Mouse (Mus musculus) kidney, adult 2 months (tissue): ENCODE results near the gene Gm8453. TPM values are rescaled to one million over a fixed set of nuclear protein-coding genes. Genes with fewer than 3 reads are reported as not detected.
"Not testable (repeated sequence)": the region's sequence is repeated elsewhere in the genome, so short reads cannot be mapped to it uniquely, and the experiment has no call there.

ENCODE experiments used
- DNase-seq: peaks from one replicate; pipeline ENCODE4 v3.0.0; 2021
- H3K27ac ChIP-seq: fragments of 200-500 bp; 2 replicates; pipeline ENCODE4 v1.5.1; 2012; ENCODE audit warnings: low read depth, low read length, control low read depth, inconsistent platforms; ENCODE audit not compliant: insufficient read depth
- H3K27me3 ChIP-seq: fragments of 200-500 bp; replicated peaks from 2 replicates; pipeline ENCODE4 v1.6.1; 2012; ENCODE audit warnings: mild to moderate bottlenecking, moderate library complexity, low read length, inconsistent platforms; ENCODE audit not compliant: control insufficient read depth, insufficient read depth
- H3K36me3 ChIP-seq: fragments of 200-500 bp; 2 replicates; pipeline ENCODE4 v1.6.1; 2012; ENCODE audit warnings: mild to moderate bottlenecking, moderate library complexity, low read length, inconsistent platforms; ENCODE audit not compliant: control insufficient read depth, insufficient read depth
- H3K4me1 ChIP-seq: fragments of 200-500 bp; 2 replicates; pipeline ENCODE4 v1.6.1; 2011; ENCODE audit warnings: low read length; ENCODE audit not compliant: control insufficient read depth, insufficient read depth
- H3K4me3 ChIP-seq: fragments of 200-500 bp; 2 replicates; pipeline ENCODE4 v1.5.1; 2011; ENCODE audit warnings: mild to moderate bottlenecking, low read depth, low read length, control low read depth; ENCODE audit not compliant: insufficient read depth
- WGBS: fragments of 180-500 bp; shearing (Covaris S2); methylation state at CpG from one replicate; pipeline ENCODE4 v1.1.7; 2018; 5-methylcytosine and 5-hydroxymethylcytosine counted together
- polyA plus RNA-seq: library from polyadenylated mRNA; depleted of rRNA; stranded (reverse); fragments of >200 nt; gene quantifications from 2 replicates; pipeline ENCODE4 v1.2.3, GENCODE M21; 2012; rRNA removed

The Gm8453 gene
- polyA plus RNA-seq: not detected in 2 replicates

- 7% methylated on average over 2 of the region's 2 CpGs for WGBS
- H3K36me3 ChIP-seq, DNase-seq, H3K27me3 ChIP-seq, H3K4me3 ChIP-seq, H3K4me1 ChIP-seq, H3K27ac ChIP-seq: not testable (repeated sequence)
These were observed at the start of gene Gm8453 for GRCm38 (mm10) chr7:22229384-22229783. Gm8453 (minus strand) TSS chr7:22229484.

DNA sequence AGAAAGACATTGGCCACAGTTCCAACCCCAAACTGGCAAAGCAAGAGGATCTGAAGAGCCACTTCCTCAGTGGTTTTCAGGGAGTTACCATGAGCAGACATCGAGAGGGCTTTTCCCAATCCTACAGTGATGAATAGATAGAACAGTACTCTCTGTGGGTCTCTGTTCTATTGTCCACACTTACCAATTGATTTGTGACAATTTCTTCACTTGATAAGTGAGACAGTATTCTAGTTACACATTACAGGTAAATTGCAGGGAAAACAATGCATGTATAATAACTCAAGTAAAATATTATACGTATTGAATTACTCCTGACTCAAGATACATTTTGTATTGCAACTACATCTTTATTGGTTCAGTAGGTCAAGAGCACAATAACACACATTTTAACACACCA lies 28.1 kb downstream of the Gm8453 start, which contains the start of gene Gm8653:
Gene Gm8653, minus strand, starts transcription at position 101 of the 400 bp plus-strand sequence.
- no CpG with 5 or more reads among the region's 2 CpGs for WGBS

DNA sequence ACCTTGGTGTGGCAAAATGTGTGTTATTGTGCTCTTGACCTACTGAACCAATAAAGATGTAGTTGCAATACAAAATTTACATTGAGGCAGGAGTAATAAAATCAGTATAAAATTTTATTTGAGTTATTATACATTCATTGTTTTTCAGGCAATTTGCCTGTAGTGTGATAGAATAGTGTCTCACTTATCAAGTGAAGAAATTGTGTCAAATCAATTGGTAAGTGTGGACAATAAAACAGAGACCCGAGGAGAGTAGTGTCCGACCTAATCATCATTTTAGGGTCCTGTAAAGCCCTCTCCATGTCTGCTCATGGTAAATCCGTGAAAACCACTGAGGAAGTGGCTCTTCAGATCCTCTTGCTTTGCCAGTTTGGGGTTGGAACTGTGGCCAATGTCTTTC lies 40.2 kb downstream of the Gm8453 start, which contains the start of gene Vmn1r143:
Gene Vmn1r143, plus strand, starts transcription at position 301 of the 400 bp plus-strand sequence.
- H3K27me3 ChIP-seq, H3K36me3 ChIP-seq, H3K27ac ChIP-seq, H3K4me3 ChIP-seq, DNase-seq, H3K4me1 ChIP-seq: not testable (repeated sequence)
- no CpG with 5 or more reads among the region's 3 CpGs for WGBS

More for the DNA sequence above, 28.1 kb downstream of the Gm8453 start, which contains the start of gene Gm8653:
- not testable (repeated sequence) for H3K4me3 ChIP-seq, H3K4me1 ChIP-seq, H3K36me3 ChIP-seq, H3K27ac ChIP-seq, DNase-seq, H3K27me3 ChIP-seq

Other genes with a start within 250 kb of the Gm8453 start
- not detected in 2 replicates for gene Vmn1r137, start 234.9 kb downstream of the Gm8453 start, polyA plus RNA-seq
- gene Vmn1r138, start 200.6 kb downstream of the Gm8453 start, polyA plus RNA-seq: not detected in 2 replicates
- not detected in 2 replicates for gene Gm6176, start 173.2 kb downstream of the Gm8453 start, polyA plus RNA-seq
- gene Vmn1r139, start 160.4 kb downstream of the Gm8453 start, polyA plus RNA-seq: not detected in 2 replicates
- not detected in 2 replicates for gene Gm16451, start 111.2 kb downstream of the Gm8453 start, polyA plus RNA-seq
- not detected in 2 replicates for gene Gm10666, start 94.7 kb downstream of the Gm8453 start, polyA plus RNA-seq
- not detected in 2 replicates for gene Vmn1r142, start 65.4 kb downstream of the Gm8453 start, polyA plus RNA-seq
- not detected in 2 replicates for gene Vmn1r143, start 40.1 kb downstream of the Gm8453 start, polyA plus RNA-seq
- not detected in 2 replicates for gene Gm8653, start 28.2 kb downstream of the Gm8453 start, polyA plus RNA-seq
- gene Gm4187, start 100.2 kb upstream of the Gm8453 start, polyA plus RNA-seq: not detected in 2 replicates
- gene Gm8660, start 141.6 kb upstream of the Gm8453 start, polyA plus RNA-seq: not detected in 2 replicates
- not detected in 2 replicates for gene Vmn1r148, start 184.1 kb upstream of the Gm8453 start, polyA plus RNA-seq
- not detected in 2 replicates for gene Vmn1r149, start 208.7 kb upstream of the Gm8453 start, polyA plus RNA-seq
- gene Gm10665, start 234.6 kb upstream of the Gm8453 start, polyA plus RNA-seq: not detected in 2 replicates